Mouse (Mus musculus) embryonic facial prominence, embryonic 10.5 days (tissue): ENCODE results near the gene Usp18. TPM values are rescaled to one million over a fixed set of nuclear protein-coding genes. Genes with fewer than 3 reads are reported as not detected.
A peak's percentile ranks its signal among the peaks of the same experiment; 100 is the strongest.

Source experiments
- DNase-seq: peaks from one replicate; pipeline ENCODE4 v3.0.0-alpha.2; 2017; ENCODE audit warnings: low spot score
- H3K27ac ChIP-seq: fragments of 300-500 bp; sonication (generic); replicated peaks from 2 replicates; pipeline ENCODE4 v1.5.1; 2016; ENCODE audit warnings: mild to moderate bottlenecking
- H3K27me3 ChIP-seq: fragments of 300-500 bp; sonication (generic); replicated peaks from 2 replicates; pipeline ENCODE4 v1.6.1; 2016; ENCODE audit warnings: low read depth, mild to moderate bottlenecking; ENCODE audit not compliant: poor library complexity, severe bottlenecking
- H3K36me3 ChIP-seq: fragments of 300-500 bp; sonication (generic); replicated peaks from 2 replicates; pipeline ENCODE4 v1.6.1; 2016; ENCODE audit warnings: mild to moderate bottlenecking, moderate library complexity
- H3K4me1 ChIP-seq: fragments of 300-500 bp; sonication (generic); 2 replicates; pipeline ENCODE4 v1.6.1; 2016
- H3K4me3 ChIP-seq: fragments of 300-500 bp; sonication (generic); 2 replicates; pipeline ENCODE4 v1.5.1; 2016; ENCODE audit warnings: mild to moderate bottlenecking, moderate library complexity
- H3K9me3 ChIP-seq: fragments of 300-500 bp; sonication (generic); 2 replicates; pipeline ENCODE4 v1.6.1; 2016; ENCODE audit warnings: mild to moderate bottlenecking
- WGBS: fragments of 180-500 bp; shearing (Covaris S2); methylation state at CpG from one replicate; pipeline ENCODE4 v1.1.7; 2016; 5-methylcytosine and 5-hydroxymethylcytosine counted together
- polyA plus RNA-seq: library from polyadenylated mRNA; unstranded; fragments of >200 nt; fragmentation: Nextera tagmentation; extraction: Ambion mirVana; gene quantifications from 2 replicates; pipeline ENCODE4 v1.2.1, GENCODE M21; 2016

Gene Usp18
- polyA plus RNA-seq, 1 experiment from 2014 or later, result 0.39 TPM

GRCm38 (mm10) chr6:121214667-121215330 lies 30.9 kb upstream of the Usp18 start:
- Histone ChIP-seq H3K27me3 (peaks cover 33% of the 10 kb centered on the region), H3K9me3 (no peaks in the 10 kb centered on the region), H3K4me3 (no peak overlapping the region), H3K4me1 (peaks cover 19% of the 10 kb centered on the region), H3K36me3 (no peaks in the 10 kb centered on the region), H3K27ac (no peak overlapping the region)
- WGBS, result 86% methylated on average over 8 of the region's 8 CpGs
- no peak for DNase-seq

DNA sequence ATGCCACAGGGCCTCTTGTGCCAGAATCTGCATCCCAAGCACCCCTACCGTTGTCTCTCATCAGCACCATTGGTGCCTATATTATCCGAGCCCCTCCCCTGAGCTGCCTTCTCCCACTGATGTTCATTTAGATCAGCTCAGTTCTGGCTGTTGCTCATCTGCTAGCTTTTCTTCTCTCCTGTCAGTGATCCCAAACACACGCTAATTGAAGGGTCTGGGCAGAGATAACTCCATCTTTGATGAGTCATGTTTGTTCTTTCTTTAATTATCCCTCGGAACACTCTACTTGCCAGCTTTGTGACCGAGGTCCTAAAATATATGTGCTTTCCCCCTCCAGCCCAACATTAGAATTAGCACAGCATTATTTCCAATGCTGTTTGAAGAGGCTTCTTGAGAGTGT lies 30.4 kb upstream of the Usp18 start:
- Histone ChIP-seq H3K9me3 (no peaks in the 10 kb centered on the region), H3K4me1 (peaks cover 15% of the 10 kb centered on the region), H3K27me3 (peaks cover 28% of the 10 kb centered on the region), H3K27ac (no peak overlapping the region), H3K4me3 (no peak overlapping the region), H3K36me3 (no peaks in the 10 kb centered on the region)
- WGBS, result 78% methylated on average over 5 of the region's 5 CpGs
- DNase-seq, result no peak

DNA sequence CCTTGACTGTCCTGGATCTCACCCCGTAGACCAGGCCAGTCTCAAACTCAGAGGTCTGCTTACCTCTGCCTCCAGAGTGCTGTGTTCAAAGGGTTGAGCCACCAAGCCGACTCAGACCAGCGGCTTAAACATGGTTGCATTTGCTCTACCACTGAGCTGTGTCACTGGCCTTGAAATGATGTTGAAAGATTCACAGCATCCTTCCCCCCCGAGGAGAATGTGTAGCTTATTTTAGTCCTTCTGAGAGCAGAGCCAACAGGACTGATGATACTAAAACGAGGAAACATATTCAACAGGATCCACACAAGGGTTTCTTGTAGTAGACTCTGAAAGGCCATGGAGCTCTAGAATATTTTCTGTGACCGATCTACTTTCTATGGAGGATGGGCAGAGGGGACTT lies 29.8 kb upstream of the Usp18 start:
- H3K4me1 ChIP-seq, result peaks cover 9% of the 10 kb centered on the region

DNA sequence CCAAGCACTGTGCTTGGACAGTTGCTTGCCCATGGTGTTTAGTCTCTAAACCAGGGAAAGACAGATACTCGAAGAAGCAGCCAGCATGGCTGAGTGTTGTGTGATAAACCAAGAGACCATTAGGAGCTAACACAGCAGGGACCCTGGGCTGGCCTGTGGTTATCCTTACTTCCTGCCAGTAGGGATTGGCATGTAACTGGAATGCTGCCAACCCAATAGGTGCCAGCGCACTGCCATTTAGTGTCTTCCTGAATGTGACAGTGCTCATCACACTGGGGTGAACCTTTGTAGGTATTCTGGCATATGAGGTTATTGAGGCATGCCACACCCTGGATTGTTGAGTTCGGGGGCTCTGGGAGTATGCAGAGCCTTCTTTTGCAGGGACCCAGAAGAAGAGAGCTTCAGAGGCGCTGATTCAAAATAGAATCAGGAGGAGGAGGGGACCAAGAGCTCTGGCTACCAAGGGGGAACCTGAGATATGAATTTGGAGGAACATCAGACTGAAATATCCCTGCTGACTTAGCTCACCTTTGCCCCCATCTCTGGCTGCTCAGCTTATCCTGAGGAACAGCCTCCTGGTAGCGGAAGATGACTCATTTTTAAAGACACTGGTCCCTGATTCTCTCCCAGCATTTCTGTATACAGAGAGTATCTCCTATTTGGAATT lies 29.0 kb upstream of the Usp18 start:
- no peaks in the 10 kb centered on the region for H3K36me3 ChIP-seq
- H3K27me3 ChIP-seq, result peaks cover 14% of the 10 kb centered on the region
- 88% methylated on average over 5 of the region's 5 CpGs for WGBS
- H3K4me1 ChIP-seq, result peaks cover 1% of the 10 kb centered on the region
- no peak overlapping the region for H3K4me3 ChIP-seq
- no peak overlapping the region for H3K27ac ChIP-seq
- H3K9me3 ChIP-seq, result no peaks in the 10 kb centered on the region
- no peak for DNase-seq

More for the DNA sequence above, 29.8 kb upstream of the Usp18 start:
- no peak for DNase-seq
- 85% methylated on average over 6 of the region's 6 CpGs for WGBS
- peaks cover 22% of the 10 kb centered on the region for H3K27me3 ChIP-seq
- H3K4me3 ChIP-seq, result no peak overlapping the region
- H3K36me3 ChIP-seq, result no peaks in the 10 kb centered on the region
- no peaks in the 10 kb centered on the region for H3K9me3 ChIP-seq
- H3K27ac ChIP-seq, result no peak overlapping the region

DNA sequence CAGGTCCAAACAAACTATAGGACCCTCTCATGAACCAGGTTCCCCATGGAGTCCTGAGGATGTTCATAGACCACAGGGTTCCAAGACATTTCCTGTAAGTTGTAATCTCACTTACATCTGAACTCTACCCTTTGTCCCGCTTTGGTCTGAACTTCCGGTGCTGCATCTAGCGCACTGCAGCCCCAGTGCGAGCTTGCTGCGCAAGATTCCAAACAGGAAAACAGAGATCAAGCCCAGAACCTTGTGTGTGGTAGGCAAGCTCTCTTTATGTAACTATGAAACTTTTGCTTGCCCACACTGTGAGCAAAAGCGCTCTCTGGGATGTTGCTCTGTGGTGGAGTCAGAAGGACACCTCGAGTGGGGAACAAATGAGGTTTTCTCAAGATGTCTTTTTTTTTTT lies 27.7 kb upstream of the Usp18 start:
- H3K36me3 ChIP-seq, result no peaks in the 10 kb centered on the region
- 91% methylated on average over 7 of the region's 7 CpGs for WGBS
- H3K4me1 ChIP-seq, result no peaks in the 10 kb centered on the region
- no peak overlapping the region for H3K4me3 ChIP-seq
- peaks cover 1% of the 10 kb centered on the region; the same call in 1 of the 2 replicates for H3K27me3 ChIP-seq
- no peaks in the 10 kb centered on the region for H3K9me3 ChIP-seq
- no peak for DNase-seq
- no peak overlapping the region for H3K27ac ChIP-seq

DNA sequence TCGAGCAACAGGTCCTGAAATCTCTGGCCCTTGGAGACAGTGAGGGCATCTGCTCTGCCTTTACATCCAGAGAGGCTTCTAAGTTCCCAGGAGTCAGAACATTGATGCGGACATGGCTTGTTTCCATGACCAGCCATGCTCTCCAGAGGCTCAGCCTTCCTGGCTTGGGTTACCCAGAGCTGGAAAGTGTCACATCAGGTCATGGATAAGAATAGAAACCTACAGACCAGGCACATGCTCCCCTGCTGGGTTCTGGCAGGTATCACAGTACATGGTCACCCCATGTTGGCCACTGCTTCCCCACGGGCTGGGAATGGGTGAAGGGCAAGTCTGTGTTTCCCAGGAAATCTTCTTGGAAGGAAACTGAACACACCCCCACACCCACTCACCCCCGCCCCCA lies 26.3 kb upstream of the Usp18 start:
- WGBS, result 80% methylated on average over 4 of the region's 4 CpGs
- Histone ChIP-seq H3K4me3 (no peak overlapping the region), H3K36me3 (no peaks in the 10 kb centered on the region), H3K9me3 (no peaks in the 10 kb centered on the region), H3K27ac (no peak overlapping the region), H3K4me1 (peaks cover 4% of the 10 kb centered on the region), H3K27me3 (no peaks in the 10 kb centered on the region)
- no peak for DNase-seq

GRCm38 (mm10) chr6:121220181-121220580 lies 25.5 kb upstream of the Usp18 start:
- H3K27ac ChIP-seq, result no peak overlapping the region
- no peak overlapping the region for H3K4me3 ChIP-seq
- no peak for DNase-seq
- H3K4me1 ChIP-seq, result peaks cover 10% of the 10 kb centered on the region
- H3K36me3 ChIP-seq, result no peaks in the 10 kb centered on the region
- no peaks in the 10 kb centered on the region for H3K27me3 ChIP-seq
- WGBS, result 92% methylated on average over 10 of the region's 10 CpGs
- H3K9me3 ChIP-seq, result no peaks in the 10 kb centered on the region

- Histone ChIP-seq H3K36me3 (no peaks in the 10 kb centered on the region), H3K4me3 (no peak overlapping the region), H3K27ac (no peak overlapping the region), H3K9me3 (no peaks in the 10 kb centered on the region), H3K27me3 (no peaks in the 10 kb centered on the region), H3K4me1 (peaks cover 21% of the 10 kb centered on the region)
- 88% methylated on average over 8 of the region's 8 CpGs for WGBS
- no peak for DNase-seq
Observed at GRCm38 (mm10) chr6:121221876-121222597, 23.7 kb upstream of the Usp18 start.

DNA sequence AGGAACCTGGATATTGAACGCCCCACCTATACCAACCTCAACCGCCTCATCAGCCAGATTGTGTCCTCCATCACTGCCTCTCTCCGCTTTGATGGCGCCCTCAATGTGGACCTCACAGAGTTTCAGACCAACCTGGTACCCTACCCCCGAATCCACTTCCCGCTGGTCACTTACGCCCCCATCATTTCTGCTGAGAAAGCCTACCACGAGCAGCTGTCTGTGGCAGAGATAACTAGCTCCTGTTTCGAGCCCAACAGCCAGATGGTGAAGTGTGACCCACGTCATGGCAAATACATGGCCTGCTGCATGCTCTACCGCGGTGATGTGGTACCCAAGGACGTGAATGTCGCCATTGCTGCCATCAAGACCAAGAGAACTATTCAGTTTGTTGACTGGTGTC lies 22.7 kb upstream of the Usp18 start:
- Histone ChIP-seq H3K36me3 (no peaks in the 10 kb centered on the region), H3K4me3 (no peak overlapping the region), H3K9me3 (no peaks in the 10 kb centered on the region), H3K27ac (no peak overlapping the region), H3K27me3 (no peaks in the 10 kb centered on the region), H3K4me1 (peaks cover 21% of the 10 kb centered on the region)
- DNase-seq, result no peak
- WGBS, result 95% methylated on average over 14 of the region's 14 CpGs

GRCm38 (mm10) chr6:121224067-121224466 lies 21.6 kb upstream of the Usp18 start:
- H3K36me3 ChIP-seq, result no peaks in the 10 kb centered on the region
- no peak overlapping the region; the same call in 1 of the 2 replicates for H3K27ac ChIP-seq

GRCm38 (mm10) chr6:121224993-121225392 lies 20.7 kb upstream of the Usp18 start:
- no peaks in the 10 kb centered on the region for H3K9me3 ChIP-seq
- peak overlapping the region; percentile 2; the same call in 1 of the 2 replicates for H3K27ac ChIP-seq
- no peak for DNase-seq
- no peaks in the 10 kb centered on the region for H3K36me3 ChIP-seq
- no peaks in the 10 kb centered on the region for H3K27me3 ChIP-seq
- peaks cover 21% of the 10 kb centered on the region for H3K4me1 ChIP-seq
- no peak overlapping the region for H3K4me3 ChIP-seq
- WGBS, result 14% methylated on average over 6 of the region's 6 CpGs

More at GRCm38 (mm10) chr6:121224067-121224466, 21.6 kb upstream of the Usp18 start:
- H3K9me3 ChIP-seq, result no peaks in the 10 kb centered on the region
- no peaks in the 10 kb centered on the region for H3K27me3 ChIP-seq
- WGBS, result 77% methylated on average over 5 of the region's 5 CpGs
- no peak for DNase-seq
- H3K4me1 ChIP-seq, result peaks cover 21% of the 10 kb centered on the region
- H3K4me3 ChIP-seq, result no peak overlapping the region

DNA sequence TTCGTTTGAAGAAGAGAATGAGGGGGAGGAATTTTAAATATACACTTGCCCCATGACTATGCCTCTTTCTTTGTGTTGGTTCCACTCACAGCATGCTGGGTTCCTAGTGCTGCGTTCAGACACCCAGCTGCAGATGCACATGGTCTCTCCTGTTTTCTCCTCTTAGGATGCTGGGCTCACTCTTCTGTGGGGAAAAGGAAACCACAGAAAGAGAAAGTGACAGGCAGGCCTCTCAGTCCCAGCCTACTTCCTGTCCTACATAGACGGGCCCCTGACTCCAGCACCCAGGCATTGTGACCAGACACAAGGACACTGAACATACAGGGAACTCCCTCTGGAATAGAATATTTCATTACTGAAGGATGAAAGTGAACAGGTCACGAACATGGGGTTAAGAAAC lies 19.7 kb upstream of the Usp18 start:
- 74% methylated on average over 4 of the region's 4 CpGs for WGBS
- DNase-seq, result no peak
- H3K27ac ChIP-seq, result no peak overlapping the region; the same call in 1 of the 2 replicates
- H3K36me3 ChIP-seq, result no peaks in the 10 kb centered on the region
- no peaks in the 10 kb centered on the region for H3K27me3 ChIP-seq
- no peaks in the 10 kb centered on the region for H3K9me3 ChIP-seq
- peaks cover 21% of the 10 kb centered on the region for H3K4me1 ChIP-seq
- H3K4me3 ChIP-seq, result no peak overlapping the region

GRCm38 (mm10) chr6:121226744-121227143 lies 19.0 kb upstream of the Usp18 start:
- H3K9me3 ChIP-seq, result no peaks in the 10 kb centered on the region
- no peak overlapping the region for H3K27ac ChIP-seq
- no peaks in the 10 kb centered on the region for H3K36me3 ChIP-seq
- H3K4me3 ChIP-seq, result no peak overlapping the region
- H3K4me1 ChIP-seq, result peaks cover 21% of the 10 kb centered on the region
- H3K27me3 ChIP-seq, result no peaks in the 10 kb centered on the region
- 86% methylated on average over 2 of the region's 2 CpGs for WGBS
- DNase-seq, result no peak
